Mouse (Mus musculus) Patski (cell line): ENCODE results near the gene Sec14l2. TPM values are rescaled to one million over a fixed set of nuclear protein-coding genes. Genes with fewer than 3 reads are reported as not detected.
"Not testable (repeated sequence)": the region's sequence is repeated elsewhere in the genome, so short reads cannot be mapped to it uniquely, and the experiment has no call there.

ENCODE experiments used
- ATAC-seq: fragments of 100-300 bp; one replicate; pipeline ENCODE4 v1.8.0; 2021
- CTCF ChIA-PET: fragments of 350-600 bp; sonication (Branson Sonifier 250); formaldehyde crosslinking; loops from one replicate; lab custom pipeline; 2022; ENCODE audit warnings: inconsistent platforms; lab: Charles Lee
- POLR2A ChIA-PET: fragments of 350-600 bp; sonication (Branson Sonifier 250); formaldehyde crosslinking; loops from one replicate; lab custom pipeline; 2022; ENCODE audit warnings: antibody characterized with exemption, inconsistent platforms; lab: Charles Lee
- DNase-seq: peaks from one replicate; pipeline ENCODE4 v3.0.0-alpha.2; 2011; ENCODE audit warnings: low read depth, low spot score
- H3K27me3 ChIP-seq: fragments of 371-371 bp; one replicate; pipeline ENCODE4 v1.5.1; 2021
- CTCF ChIP-seq: fragments of 100-300 bp; IDR thresholded peaks from one replicate; pipeline ENCODE4 v1.5.1; 2021
- in situ Hi-C: fragments of 300-500 bp; cut with MboI; formaldehyde crosslinking; loops from 3 replicates; pipeline ENCODE4 v1.11.1; 2018; ENCODE audit warnings: low pct_unique_long_range_greater_than_20kb, mixed read lengths
- polyA plus RNA-seq: library from polyadenylated mRNA; unstranded; gene quantifications from one replicate; pipeline ENCODE4 v1.2.3, GENCODE M21; 2021

Sec14l2 gene
- polyA plus RNA-seq, 1 experiment from 2014 or later = 23.6 TPM

GRCm38 (mm10) chr11:4134400-4134799 lies 11.2 kb upstream of the Sec14l2 start:
- POLR2A ChIA-PET = interaction anchor here (0.9 to 1.2 kb wide), 2 partner anchors 17 to 85 kb away, joined by 3 to 4 read pairs; no protein-coding TSS in a partner anchor
- TF ChIP-seq CTCF = no peak
- CTCF ChIA-PET = interaction anchor here (0.7 to 2.4 kb wide), 14 partner anchors 9 to 316 kb away, joined by 3 to 22 read pairs (median 6); partner anchors contain the start of gene Sec14l2
- ATAC-seq (no peak), DNase-seq (no peak)
- in situ Hi-C loops = loop anchor here (10.0 kb wide), 1 partner anchor 300 kb away; no protein-coding TSS in a partner anchor
- H3K27me3 ChIP-seq = peaks cover 4% of the 10 kb centered on the region

DNA sequence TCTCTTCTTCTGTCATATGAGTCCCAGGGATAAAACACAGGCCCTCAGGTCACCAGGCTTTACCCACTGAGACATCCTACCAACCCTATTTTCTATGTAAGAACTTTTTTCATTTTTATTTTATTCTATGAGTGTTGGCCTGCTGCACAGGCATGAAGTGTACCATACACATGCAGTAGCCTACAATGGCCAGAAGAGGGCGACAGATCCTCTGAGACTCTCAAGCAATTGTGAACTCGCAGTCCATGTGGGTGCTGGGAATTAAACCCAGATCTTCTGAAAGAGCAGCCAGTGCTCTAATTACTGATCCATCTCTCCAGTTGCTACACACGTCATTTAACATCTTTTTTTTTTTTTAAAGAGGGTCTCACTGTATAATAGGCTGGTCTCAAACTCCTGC lies 10.2 kb upstream of the Sec14l2 start:
- in situ Hi-C loops = loop anchor here (10.0 kb wide), 1 partner anchor 301 kb away; no protein-coding TSS in a partner anchor

GRCm38 (mm10) chr11:4128461-4128860 lies 5.2 kb upstream of the Sec14l2 start:
- POLR2A ChIA-PET, ATAC-seq, DNase-seq, CTCF ChIA-PET, in situ Hi-C loops, H3K27me3 ChIP-seq: not testable (repeated sequence)

More for the DNA sequence above, 10.2 kb upstream of the Sec14l2 start:
- ChIA-PET POLR2A (no interaction called here), CTCF (interaction anchor here (1.2 to 2.4 kb wide), 6 partner anchors 8 to 86 kb away, joined by 3 to 22 read pairs (median 10); partner anchors contain the start of gene Sec14l2)
- H3K27me3 ChIP-seq = peaks cover 4% of the 10 kb centered on the region
- TF ChIP-seq CTCF = peak; percentile 73
- ATAC-seq = no peak
- DNase-seq = no peak

DNA sequence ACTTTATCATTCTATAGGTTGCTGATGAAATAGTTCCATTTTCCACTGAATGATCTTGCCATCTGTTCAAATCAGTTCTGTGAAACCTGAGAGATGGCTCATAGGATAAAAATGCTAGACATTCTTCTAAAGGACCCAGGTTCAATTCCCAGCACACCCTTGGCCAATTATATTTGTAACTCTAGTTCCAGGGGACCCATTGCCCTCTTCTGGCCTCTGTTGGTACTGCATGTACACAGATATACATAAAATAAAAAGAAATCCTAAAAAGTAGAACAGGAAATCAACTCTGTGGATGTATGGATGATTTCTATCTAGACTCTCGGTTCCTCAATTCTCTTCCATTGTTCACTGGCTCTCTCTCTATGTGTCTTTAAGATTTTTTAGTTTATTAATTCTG lies 3.8 kb upstream of the Sec14l2 start:
- ATAC-seq = no peak
- ChIA-PET POLR2A (no interaction called here), CTCF (no interaction called here)
- H3K27me3 ChIP-seq = peaks cover 4% of the 10 kb centered on the region
- TF ChIP-seq CTCF = peak; percentile 43
- in situ Hi-C loops = no loop called here
- DNase-seq = no peak

GRCm38 (mm10) chr11:4123922-4124321 lies 707 bp upstream of the Sec14l2 start:
- TF ChIP-seq CTCF = no peak
- ATAC-seq (no peak), DNase-seq (no peak)
- no peaks in the 10 kb centered on the region for H3K27me3 ChIP-seq
- POLR2A ChIA-PET = no interaction called here
- in situ Hi-C loops = no loop called here
- CTCF ChIA-PET = interaction anchor here (1.3 kb wide), 1 partner anchor 10 kb away, joined by 3 read pairs; no protein-coding TSS in a partner anchor

- ATAC-seq (no peak), DNase-seq (no peak)
- in situ Hi-C loops = no loop called here
- TF ChIP-seq CTCF = no peak
- ChIA-PET POLR2A (no interaction called here), CTCF (interaction anchor here (1.4 kb wide), 1 partner anchor 39 kb away, joined by 3 read pairs; no protein-coding TSS in a partner anchor)
- H3K27me3 ChIP-seq = no peaks in the 10 kb centered on the region
Measured at GRCm38 (mm10) chr11:4122226-4122625, 989 bp downstream of the Sec14l2 start.

GRCm38 (mm10) chr11:4121691-4122090 lies 1.5 kb downstream of the Sec14l2 start:
- CTCF ChIA-PET = interaction anchor here (1.3 kb wide), 1 partner anchor 41 kb away, joined by 3 read pairs; no protein-coding TSS in a partner anchor
- in situ Hi-C loops = no loop called here
- POLR2A ChIA-PET = no interaction called here

GRCm38 (mm10) chr11:4119635-4120034 lies 3.6 kb downstream of the Sec14l2 start:
- no peak for TF ChIP-seq CTCF
- H3K27me3 ChIP-seq = no peaks in the 10 kb centered on the region
- ChIA-PET CTCF (interaction anchor here (1.7 to 2.0 kb wide), 4 partner anchors 15 to 100 kb away, joined by 6 to 10 read pairs (median 8); partner anchors contain the start of gene Rnf215), POLR2A (no interaction called here)
- ATAC-seq (no peak), DNase-seq (no peak)
- in situ Hi-C loops = no loop called here

More at GRCm38 (mm10) chr11:4121691-4122090, 1.5 kb downstream of the Sec14l2 start:
- ATAC-seq (no peak), DNase-seq (no peak)
- H3K27me3 ChIP-seq = no peaks in the 10 kb centered on the region
- no peak for TF ChIP-seq CTCF

DNA sequence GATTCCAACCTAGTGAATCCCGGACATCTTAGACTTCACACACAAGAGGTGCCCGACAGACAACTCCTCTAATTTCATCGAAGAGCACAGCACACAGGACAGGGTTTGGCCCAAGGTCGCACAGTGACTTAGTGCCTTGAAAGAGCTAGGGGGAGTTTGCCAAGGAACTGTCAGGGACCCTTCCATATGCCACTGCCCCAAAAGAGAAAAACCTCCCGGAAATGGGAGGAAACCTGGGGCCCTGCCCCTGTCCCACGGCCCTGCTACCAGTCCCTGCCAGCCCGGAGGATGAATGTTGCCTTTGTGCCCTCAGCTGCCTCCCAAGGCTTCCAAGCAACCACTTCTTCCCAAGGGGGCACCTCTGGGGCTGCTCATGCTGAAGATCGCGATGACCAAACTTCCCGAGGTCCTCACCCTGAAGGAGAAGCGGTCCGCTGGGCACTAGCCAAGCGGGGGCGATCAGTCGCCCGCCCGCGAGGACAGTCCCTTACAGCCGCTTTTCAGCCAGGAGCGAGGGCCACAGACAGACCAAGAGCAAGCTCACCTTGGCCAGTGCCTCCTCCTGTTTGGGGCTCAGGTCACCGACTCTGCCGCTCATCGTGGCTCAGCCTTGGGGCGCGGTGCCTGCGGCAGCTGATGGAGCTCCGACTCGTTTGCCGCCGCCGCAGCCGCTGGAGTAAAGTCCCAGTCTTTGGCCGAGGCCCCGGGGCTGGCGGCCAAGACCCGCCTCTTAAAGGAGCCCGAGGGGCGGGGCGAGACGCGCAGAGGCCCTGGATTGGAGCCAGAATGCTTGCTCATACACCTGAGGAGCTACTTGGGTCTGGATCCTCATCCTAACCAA lies 4.9 kb downstream of the Sec14l2 start:
- POLR2A ChIA-PET = interaction anchor here (1.0 to 1.8 kb wide), 3 partner anchors 12 to 21 kb away, joined by 3 to 7 read pairs (median 6); no protein-coding TSS in a partner anchor
- CTCF ChIA-PET = interaction anchor here (0.6 to 2.0 kb wide), 12 partner anchors 9 to 140 kb away, joined by 3 to 10 read pairs (median 4); partner anchors contain the start of gene Rnf215
- ATAC-seq (peak; percentile 45), DNase-seq (no peak)
- in situ Hi-C loops = no loop called here
- no peak for TF ChIP-seq CTCF
- no peaks in the 10 kb centered on the region for H3K27me3 ChIP-seq

DNA sequence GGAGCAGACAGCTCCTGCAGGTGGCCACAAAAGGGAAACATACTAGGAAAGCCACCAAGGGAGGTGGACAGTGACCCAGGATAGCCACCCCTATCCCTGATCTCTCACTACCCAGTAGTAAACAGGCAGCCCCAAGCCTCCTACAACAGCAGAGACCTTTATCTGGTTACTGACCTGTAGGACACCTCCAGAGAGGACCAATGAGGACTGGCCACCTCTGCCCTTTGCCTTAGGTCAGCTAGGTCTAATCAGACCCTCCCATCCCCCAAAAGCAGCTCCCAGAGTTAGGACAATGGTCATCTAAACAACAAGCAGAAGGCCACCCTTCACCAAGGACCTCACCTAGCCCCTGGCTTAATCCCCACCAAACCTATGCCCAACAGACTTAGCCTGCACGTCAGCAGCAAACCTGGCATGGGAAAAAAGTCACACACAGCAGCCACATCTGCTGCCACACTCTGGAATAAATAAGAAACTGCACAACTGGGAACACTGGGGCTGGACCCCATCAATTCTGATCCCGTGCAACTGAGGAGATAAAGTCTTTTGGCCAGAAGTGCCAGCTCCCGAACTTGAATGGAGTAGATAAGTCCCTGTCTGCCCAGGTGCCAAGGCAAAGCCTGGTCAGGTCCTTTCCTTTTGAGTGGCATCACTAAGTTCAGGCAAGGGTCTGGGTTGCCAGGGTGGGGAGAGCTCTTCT lies 5.7 kb downstream of the Sec14l2 start:
- CTCF ChIA-PET = interaction anchor here (0.8 to 2.0 kb wide), 9 partner anchors 10 to 141 kb away, joined by 3 to 10 read pairs (median 4); partner anchors contain the start of gene Rnf215
- POLR2A ChIA-PET = interaction anchor here (0.6 to 1.8 kb wide), 4 partner anchors 12 to 44 kb away, joined by 3 to 7 read pairs (median 4); no protein-coding TSS in a partner anchor
- in situ Hi-C loops = no loop called here
- ATAC-seq (peak; percentile 53), DNase-seq (no peak)
- no peaks in the 10 kb centered on the region for H3K27me3 ChIP-seq
- no peak for TF ChIP-seq CTCF
